Mouse (Mus musculus) thymus, adult 2 months (tissue): ENCODE measurements around the gene Bend6.

Experiments
- CTCF ChIP-seq: fragments of 200-500 bp; IDR thresholded peaks from 2 replicates; pipeline ENCODE4 v1.5.1; 2012; ENCODE audit warnings: mild to moderate bottlenecking, control low read depth, low read length, moderate library complexity, borderline replicate concordance; ENCODE audit not compliant: control insufficient read depth, poor library complexity, insufficient read depth; ENCODE audit errors: extremely low read depth
- POLR2A ChIP-seq: fragments of 200-500 bp; IDR thresholded peaks from 2 replicates; pipeline ENCODE4 v1.6.1; 2012; ENCODE audit warnings: mild to moderate bottlenecking, low read length, control low read depth, moderate library complexity; ENCODE audit not compliant: control insufficient read depth, poor library complexity, insufficient read depth; ENCODE audit errors: extremely low read depth

DNA sequence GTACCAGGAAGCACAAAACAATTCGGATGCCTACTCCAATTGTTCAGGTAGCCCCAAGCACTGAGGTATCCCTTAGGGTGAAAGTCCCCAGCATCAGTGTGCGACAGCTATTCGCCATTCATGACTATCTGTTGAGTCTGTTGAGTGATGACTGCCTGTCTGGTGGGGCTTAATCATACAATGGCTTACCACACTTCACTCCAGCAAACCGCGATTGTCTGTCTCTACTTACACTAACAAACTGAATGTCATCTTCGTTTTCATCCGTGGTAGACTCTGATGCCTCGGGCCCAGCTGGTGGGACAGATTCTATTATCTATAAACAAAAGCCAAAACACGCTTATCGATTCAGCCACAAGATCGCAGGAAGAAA lies 94.1 kb downstream of the Bend6 start:
- TF ChIP-seq CTCF (no peak), POLR2A (no peak)
